Mouse (Mus musculus) spleen, postnatal 4 days (tissue): ENCODE measurements at regions not wholly inside any gene's neighbourhood (a gene's known extent, or its start where the extent isn't known, plus 50 kb on each side); places are given as distances from the start of the nearest gene placed in this dataset.
"Not testable (repeated sequence)": the region's sequence is repeated elsewhere in the genome, so short reads cannot be mapped to it uniquely, and the experiment has no call there.

Experiments used
- DNase-seq, 2 experiments: peaks; one replicate each; pipeline ENCODE4 v3.0.0; 2022; ENCODE audit warnings: low spot score in 2 of 2

DNA sequence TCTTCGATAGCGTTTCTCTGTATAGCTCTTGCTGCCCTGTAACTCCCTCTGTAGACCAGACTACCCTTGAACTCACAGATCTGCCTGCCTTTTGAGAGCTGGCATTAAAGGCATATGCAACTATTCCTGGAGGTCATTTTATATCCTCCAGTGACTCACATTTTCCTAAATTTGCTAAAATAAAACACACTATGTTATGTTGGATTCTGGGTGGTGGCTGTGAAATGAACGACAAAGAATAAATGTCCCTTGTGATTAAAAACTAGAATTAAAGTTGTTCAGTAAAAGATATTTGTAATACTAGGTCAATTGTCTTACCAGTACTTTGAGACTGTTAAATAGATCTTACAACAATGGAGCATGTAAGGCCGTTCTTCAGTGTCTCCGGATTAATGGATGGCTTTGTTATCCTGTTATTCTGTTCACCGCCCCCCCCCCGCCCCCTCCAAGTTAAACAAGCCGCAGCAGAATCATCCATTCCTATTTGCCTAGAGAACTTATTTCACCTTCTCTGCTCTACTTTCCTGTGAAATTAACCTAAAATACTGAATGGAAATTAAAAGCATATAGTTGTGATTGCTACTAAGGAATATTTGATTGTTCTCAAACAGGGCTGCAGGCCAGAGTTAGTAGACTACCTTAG lies 240.4 kb downstream of the Mef2c start:
- DNase-seq: no peak

GRCm38 (mm10) chr13:83744981-83745555 lies 241.2 kb downstream of the Mef2c start:
- no peak for DNase-seq

GRCm38 (mm10) chr13:83745961-83746360 lies 242.1 kb downstream of the Mef2c start:
- DNase-seq: no peak

- DNase-seq: no peak
These were observed 243.8 kb downstream of the Mef2c start for GRCm38 (mm10) chr13:83747671-83748070.

- no peak for DNase-seq
These were observed 245.7 kb downstream of the Mef2c start for GRCm38 (mm10) chr13:83749376-83750150.

GRCm38 (mm10) chr13:83750437-83750836 lies 246.6 kb downstream of the Mef2c start:
- DNase-seq: no peak

GRCm38 (mm10) chr13:83760387-83761170 lies 256.7 kb downstream of the Mef2c start:
- DNase-seq: no peak

- DNase-seq: no peak
These were observed 258.6 kb downstream of the Mef2c start for GRCm38 (mm10) chr13:83762484-83762883.

GRCm38 (mm10) chr13:83763288-83763687 lies 259.5 kb downstream of the Mef2c start:
- not testable (repeated sequence) for DNase-seq

GRCm38 (mm10) chr13:83785643-83786042 lies 281.8 kb downstream of the Mef2c start:
- DNase-seq: no peak

DNA sequence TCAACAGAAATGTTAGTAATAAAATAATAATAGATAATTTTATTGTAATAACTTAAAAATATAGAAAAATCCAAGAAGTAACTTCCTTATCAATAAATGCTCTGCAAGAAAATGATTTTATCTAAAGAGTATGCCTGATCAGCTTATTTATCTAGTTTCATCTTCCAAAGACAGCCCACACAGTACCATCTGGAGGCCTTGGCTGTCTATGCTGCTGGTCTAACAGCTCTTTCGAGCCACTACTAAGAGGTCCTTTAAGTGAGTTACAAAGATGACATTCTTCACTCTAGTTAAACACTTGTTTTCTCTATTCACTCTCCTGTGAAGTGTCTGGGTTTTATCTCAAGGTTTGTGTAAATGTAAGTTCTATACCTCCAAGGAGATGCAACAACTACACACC lies 305.7 kb downstream of the Mef2c start:
- no peak for DNase-seq

- DNase-seq: no peak
These were observed 316.5 kb downstream of the Mef2c start for GRCm38 (mm10) chr13:83820291-83820690.

GRCm38 (mm10) chr13:83820721-83821120 lies 316.9 kb downstream of the Mef2c start:
- DNase-seq: no peak

- DNase-seq: no peak
These were observed 321.1 kb downstream of the Mef2c start for GRCm38 (mm10) chr13:83824926-83825325.

DNA sequence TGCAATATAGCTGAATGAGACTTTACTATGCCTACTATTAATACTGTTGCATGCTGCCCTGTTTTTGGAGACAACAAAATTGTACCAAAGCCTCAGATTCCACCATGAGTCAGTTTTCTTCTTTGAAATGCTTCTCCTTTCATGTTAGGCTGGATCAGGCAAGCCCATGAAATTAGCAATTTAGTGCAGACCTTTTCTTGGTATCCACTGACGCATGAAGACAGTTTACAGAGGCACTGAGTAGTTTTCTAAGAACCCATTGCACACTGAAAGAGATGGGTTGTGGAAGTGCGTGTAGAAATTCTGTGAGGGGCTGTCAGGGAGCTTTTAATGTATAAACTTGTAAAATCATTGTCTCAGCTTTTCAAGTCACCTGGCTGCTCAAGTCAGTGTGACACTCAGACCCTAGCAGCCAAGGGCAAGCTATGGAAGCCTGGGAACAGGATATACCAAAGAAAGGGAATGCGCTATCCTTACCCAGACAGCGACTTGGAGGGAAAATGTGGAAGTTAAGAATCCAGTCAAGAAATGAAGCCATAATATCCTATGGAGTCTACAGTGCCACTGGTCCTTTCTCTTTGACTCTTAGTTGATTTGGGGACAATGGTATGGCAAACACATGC lies 323.1 kb downstream of the Mef2c start:
- DNase-seq: no peak

DNA sequence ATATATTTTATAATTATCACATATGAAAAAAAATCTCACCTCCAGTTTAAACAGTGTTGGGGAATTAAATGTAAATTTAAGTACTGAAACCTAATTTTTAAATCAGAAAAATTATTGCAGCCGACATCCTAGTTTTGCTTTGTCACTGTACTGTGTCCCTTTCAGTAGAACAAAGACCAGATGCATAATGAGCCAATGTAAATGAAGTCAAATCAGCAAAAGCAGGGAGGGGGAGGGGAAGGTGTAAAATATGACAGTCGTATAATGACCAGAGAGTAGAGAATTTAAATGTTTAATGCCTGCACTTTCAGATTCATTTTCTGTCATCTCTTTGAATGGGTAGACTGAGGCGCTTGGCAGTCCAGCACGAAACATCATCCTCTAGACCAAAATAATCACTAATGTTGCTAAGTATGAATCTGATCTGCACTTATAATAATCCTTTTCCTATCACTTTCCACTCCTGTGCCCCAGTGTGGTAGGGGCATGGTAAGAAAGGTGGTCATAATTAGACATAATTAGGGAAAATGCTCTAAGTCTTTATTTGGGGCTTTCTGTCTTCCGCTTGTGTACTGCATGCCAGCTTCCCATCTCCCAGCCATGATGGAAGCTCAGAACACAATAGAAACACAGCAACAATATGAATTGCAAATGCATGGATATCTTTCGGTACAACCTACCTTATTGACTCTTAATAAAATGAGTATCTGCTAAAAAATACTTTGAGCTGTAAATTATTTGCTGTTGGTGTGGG lies 356.0 kb upstream of the Tmem161b start:
- DNase-seq: no peak

DNA sequence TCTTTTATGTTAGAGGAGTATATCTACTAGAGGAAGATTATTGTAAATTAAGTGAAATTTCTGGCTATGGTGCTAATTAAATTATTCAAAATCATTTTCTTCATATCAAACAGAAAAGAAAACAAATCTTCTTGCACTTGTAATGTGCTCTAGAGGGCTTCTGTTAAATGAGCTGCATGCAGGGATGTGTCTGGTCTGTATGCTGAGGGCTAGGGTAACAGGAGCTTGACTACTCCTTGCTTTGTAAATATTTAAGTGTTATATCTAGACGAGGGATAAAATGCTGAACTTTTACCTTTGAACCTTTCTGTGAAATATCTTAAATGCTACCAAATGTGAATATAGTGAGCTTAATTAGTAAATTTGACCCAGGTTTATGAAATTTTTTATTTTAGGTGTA lies 354.9 kb upstream of the Tmem161b start:
- no peak for DNase-seq

DNA sequence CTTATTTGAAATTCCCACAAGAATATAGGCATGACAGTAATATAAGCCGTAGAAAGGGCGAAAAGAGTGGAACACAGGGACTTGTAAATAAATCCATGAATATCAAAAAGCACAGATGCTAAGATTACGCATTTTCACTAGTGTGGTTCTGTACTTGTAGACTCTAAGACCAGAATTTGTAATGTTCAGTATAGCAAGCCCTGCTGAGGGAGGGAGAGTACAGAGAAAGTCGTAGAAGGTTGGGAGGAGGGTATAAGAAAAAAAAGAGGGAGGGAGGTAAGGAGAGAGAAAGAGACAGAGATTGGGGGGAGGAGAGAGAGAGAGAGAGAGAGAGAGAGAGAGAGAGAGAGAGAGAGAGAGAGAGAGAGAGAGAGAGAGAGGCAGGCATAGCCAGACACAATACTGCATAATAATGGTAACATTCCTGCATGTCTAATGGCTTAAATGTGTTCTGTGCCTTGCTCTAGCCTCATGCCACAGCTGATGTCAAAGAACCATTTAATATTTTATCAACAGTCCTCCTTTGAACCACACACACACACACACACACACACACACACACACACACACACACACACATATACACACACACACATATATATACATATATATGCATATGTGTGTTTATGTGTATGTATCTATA lies 354.1 kb upstream of the Tmem161b start:
- no peak for DNase-seq

DNA sequence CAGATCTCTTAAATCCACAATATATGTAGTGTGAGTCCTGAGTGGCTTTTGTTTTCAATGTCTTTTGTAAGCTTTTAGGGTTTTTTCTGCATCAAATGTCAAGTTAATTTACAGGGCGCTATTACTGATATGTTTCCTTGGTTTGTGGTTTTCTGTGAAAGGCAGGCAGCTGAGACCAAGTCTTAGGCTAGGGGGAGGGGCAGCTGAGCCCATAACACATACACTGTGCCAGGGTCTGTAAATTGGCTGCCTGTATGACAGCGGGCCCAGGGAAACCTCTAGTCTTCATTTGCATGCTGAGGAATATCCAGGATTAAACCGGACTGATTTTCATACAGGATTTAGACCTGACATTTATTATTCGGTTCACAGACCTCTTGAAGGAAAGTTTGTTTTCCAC lies 353.2 kb upstream of the Tmem161b start:
- DNase-seq: no peak

GRCm38 (mm10) chr13:83872143-83872819 lies 349.8 kb upstream of the Tmem161b start:
- no peak for DNase-seq
